Mouse (Mus musculus): ENCODE data around the gene Serpina3g.

- no peak for TF ChIP-seq GATA1 (IDR thresholded peaks at IDR 0.05; ENCODE audit: low read length)
- no peak for TF ChIP-seq TAL1 (IDR thresholded peaks at IDR 0.05; ENCODE audit: low read length)
Measured at GRCm38 (mm10) chr12:104209802-104210201, 26.2 kb upstream of the Serpina3g start.

All from erythroblast, embryonic 14.5 days (primary cell).